Mouse (Mus musculus): Measurements from ENCODE around the gene Gm10053. TPM values are rescaled to one million over a fixed set of nuclear protein-coding genes. Genes with fewer than 3 reads are reported as not detected.

Gm10053 gene
- polyA plus RNA-seq, 1 experiment from 2014 or later, result 211 TPM

- H3K9ac ChIP-seq, result no peak overlapping the region
- H3K4me1 ChIP-seq, result no peaks in the 10 kb centered on the region
- H3K4me3 ChIP-seq (replicated peaks), result no peak overlapping the region
- H3K27ac ChIP-seq, result no peak overlapping the region
- H3K27me3 ChIP-seq, result peaks cover 5% of the 10 kb centered on the region; the same call in 1 of the 2 replicates
- H3K4me2 ChIP-seq, result no peak overlapping the region
- WGBS, result 71% methylated on average over 4 of the region's 4 CpGs
- H3K36me3 ChIP-seq (replicated peaks), result no peaks in the 10 kb centered on the region
- no peaks in the 10 kb centered on the region for H3K9me3 ChIP-seq
- ATAC-seq (ENCODE audit: low FRiP score), result no peak
These were observed 5.8 kb downstream of the Gm10053 start for GRCm38 (mm10) chr19:24881237-24881636.

- Histone ChIP-seq H3K4me2 (no peak overlapping the region), H3K4me3 (replicated peaks) (no peak overlapping the region), H3K9me3 (no peaks in the 10 kb centered on the region), H3K9ac (no peak overlapping the region), H3K27ac (no peak overlapping the region), H3K4me1 (no peaks in the 10 kb centered on the region), H3K36me3 (replicated peaks) (no peaks in the 10 kb centered on the region), H3K27me3 (peaks cover 9% of the 10 kb centered on the region; the same call in 1 of the 2 replicates)
- peak; percentile 9; the same call in 1 of the 2 replicates for ATAC-seq (ENCODE audit: low FRiP score)
- WGBS, result 18% methylated on average over 5 of the region's 5 CpGs
These were observed 10.0 kb downstream of the Gm10053 start for GRCm38 (mm10) chr19:24885504-24885903.

GRCm38 (mm10) chr19:24886888-24887287 lies 11.4 kb downstream of the Gm10053 start:
- Histone ChIP-seq H3K4me3 (replicated peaks) (no peak overlapping the region), H3K36me3 (replicated peaks) (no peaks in the 10 kb centered on the region), H3K4me2 (no peak overlapping the region), H3K4me1 (no peaks in the 10 kb centered on the region), H3K9ac (no peak overlapping the region), H3K27ac (no peak overlapping the region), H3K9me3 (no peaks in the 10 kb centered on the region), H3K27me3 (peaks cover 9% of the 10 kb centered on the region; the same call in 1 of the 2 replicates)
- WGBS, result 80% methylated on average over 3 of the region's 3 CpGs
- ATAC-seq (ENCODE audit: low FRiP score), result no peak

- H3K4me3 ChIP-seq (replicated peaks), result no peak overlapping the region
- H3K36me3 ChIP-seq (replicated peaks), result no peaks in the 10 kb centered on the region
- no peaks in the 10 kb centered on the region for H3K9me3 ChIP-seq
- H3K4me1 ChIP-seq, result peaks cover 26% of the 10 kb centered on the region
- ATAC-seq (ENCODE audit: low FRiP score), result no peak
- peaks cover 70% of the 10 kb centered on the region for H3K27me3 ChIP-seq
- H3K9ac ChIP-seq, result no peak overlapping the region
- no peak overlapping the region for H3K4me2 ChIP-seq
- 34% methylated on average over 4 of the region's 4 CpGs for WGBS
- H3K27ac ChIP-seq, result no peak overlapping the region
These were observed 21.1 kb downstream of the Gm10053 start for GRCm38 (mm10) chr19:24896536-24896935.

- H3K9ac ChIP-seq, result no peak overlapping the region
- H3K27ac ChIP-seq, result no peak overlapping the region
- H3K27me3 ChIP-seq, result peaks cover 78% of the 10 kb centered on the region
- peak overlapping the region; percentile 10; the same call in 1 of the 2 replicates for H3K4me3 ChIP-seq (replicated peaks)
- H3K36me3 ChIP-seq (replicated peaks), result no peaks in the 10 kb centered on the region
- H3K4me1 ChIP-seq, result peaks cover 26% of the 10 kb centered on the region
- H3K4me2 ChIP-seq, result peak overlapping the region; percentile 37
- peak; percentile 46; the same call in 1 of the 2 replicates for ATAC-seq (ENCODE audit: low FRiP score)
- 3% methylated on average over 57 of the region's 57 CpGs for WGBS
- no peaks in the 10 kb centered on the region for H3K9me3 ChIP-seq
These were observed 21.8 kb downstream of the Gm10053 start for GRCm38 (mm10) chr19:24897006-24897895.

GRCm38 (mm10) chr19:24897896-24898736 lies 22.6 kb downstream of the Gm10053 start:
- Histone ChIP-seq H3K9ac (no peak overlapping the region), H3K4me2 (0 out of 2 replicates have a peak overlapping the region, but pooled peaks have one; percentile 37), H3K9me3 (no peaks in the 10 kb centered on the region), H3K4me3 (replicated peaks) (peak overlapping the region; percentile 10; the same call in 1 of the 2 replicates), H3K27me3 (peaks cover 86% of the 10 kb centered on the region), H3K36me3 (replicated peaks) (no peaks in the 10 kb centered on the region), H3K4me1 (peaks cover 26% of the 10 kb centered on the region), H3K27ac (no peak overlapping the region)
- WGBS, result under 1% methylated on average over 20 of the region's 20 CpGs
- no peak for ATAC-seq (ENCODE audit: low FRiP score)

- H3K9ac ChIP-seq, result 0 out of 2 replicates have a peak overlapping the region, but pooled peaks have one; percentile 12
- no peak overlapping the region for H3K27ac ChIP-seq
- peaks cover 26% of the 10 kb centered on the region for H3K4me1 ChIP-seq
- H3K9me3 ChIP-seq, result no peaks in the 10 kb centered on the region
- H3K36me3 ChIP-seq (replicated peaks), result no peaks in the 10 kb centered on the region
- WGBS, result 2% methylated on average over 34 of the region's 34 CpGs
- ATAC-seq (ENCODE audit: low FRiP score), result no peak
- H3K4me3 ChIP-seq (replicated peaks), result peak overlapping the region; percentile 46
- peaks cover 86% of the 10 kb centered on the region for H3K27me3 ChIP-seq
- peak overlapping the region; percentile 82 for H3K4me2 ChIP-seq
These were observed 23.5 kb downstream of the Gm10053 start for GRCm38 (mm10) chr19:24898737-24899577.

GRCm38 (mm10) chr19:24899578-24900544 lies 24.4 kb downstream of the Gm10053 start:
- Histone ChIP-seq H3K9ac (0 out of 2 replicates have a peak overlapping the region, but pooled peaks have one; percentile 12), H3K4me3 (replicated peaks) (peak overlapping the region; percentile 46), H3K9me3 (no peaks in the 10 kb centered on the region), H3K4me2 (peak overlapping the region; percentile 82), H3K27me3 (peaks cover 92% of the 10 kb centered on the region), H3K4me1 (peaks cover 26% of the 10 kb centered on the region), H3K36me3 (replicated peaks) (no peaks in the 10 kb centered on the region), H3K27ac (no peak overlapping the region)
- under 1% methylated on average over 84 of the region's 84 CpGs for WGBS
- ATAC-seq (ENCODE audit: low FRiP score), result peak; percentile 53; the same call in 1 of the 2 replicates

GRCm38 (mm10) chr19:24900581-24901220 lies 25.2 kb downstream of the Gm10053 start, which contains the start of gene Foxd4:
Gene Foxd4, minus strand, starts transcription at chr19:24901197.
- no peak within 1 kb of the TSS for H3K27ac ChIP-seq
- 0% methylated on average over 22 of the region's 27 CpGs for WGBS
- H3K4me2 ChIP-seq, result peak within 1 kb of the TSS; percentile 82
- H3K4me3 ChIP-seq (replicated peaks), result peak within 1 kb of the TSS; percentile 46
- peaks cover 84% of the 10 kb centered on the region for H3K27me3 ChIP-seq
- ATAC-seq (ENCODE audit: low FRiP score), result no peak
- no peaks in the 10 kb centered on the region for H3K36me3 ChIP-seq (replicated peaks)
- no peaks in the 10 kb centered on the region for H3K9me3 ChIP-seq
- peaks cover 26% of the 10 kb centered on the region for H3K4me1 ChIP-seq
- 0 out of 2 replicates have a peak within 1 kb of the TSS, but pooled peaks have one; percentile 12 for H3K9ac ChIP-seq

- Histone ChIP-seq H3K4me3 (replicated peaks) (no peak overlapping the region), H3K9me3 (no peaks in the 10 kb centered on the region), H3K9ac (no peak overlapping the region), H3K27ac (no peak overlapping the region), H3K4me2 (no peak overlapping the region), H3K4me1 (peaks cover 26% of the 10 kb centered on the region), H3K36me3 (replicated peaks) (no peaks in the 10 kb centered on the region), H3K27me3 (peaks cover 74% of the 10 kb centered on the region)
- 2% methylated on average over 3 of the region's 3 CpGs for WGBS
- ATAC-seq (ENCODE audit: low FRiP score), result no peak
These were observed 26.2 kb downstream of the Gm10053 start for GRCm38 (mm10) chr19:24901666-24902065.

Measured in forebrain, embryonic 12.5 days (tissue).